Mouse (Mus musculus): ENCODE measurements around the gene Nat8f6.

DNA sequence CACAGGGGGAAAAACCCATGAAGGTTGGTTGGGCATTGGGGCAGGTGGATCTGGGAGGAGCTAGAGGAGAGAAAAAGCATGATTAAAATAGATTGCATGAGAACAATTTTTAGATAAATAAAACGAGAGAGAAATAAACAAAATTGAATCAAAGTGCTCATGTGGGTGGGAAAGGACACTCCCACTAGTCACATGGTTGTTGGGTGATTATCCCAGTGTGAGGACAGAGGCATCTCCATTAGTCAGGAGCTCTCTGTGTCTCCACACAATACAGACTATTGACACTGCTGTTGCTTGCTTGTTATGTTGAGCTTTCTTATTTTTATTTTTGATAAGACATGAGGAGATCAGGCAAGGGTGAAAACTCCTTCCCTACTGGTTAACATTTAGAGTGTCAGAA is 26.2 kb upstream of the Nat8f6 start:
- TF ChIP-seq GATA1 (IDR thresholded peaks at IDR 0.05; ENCODE audit: borderline replicate concordance, low read length) (no peak), FLI1 (IDR thresholded peaks at IDR 0.05; ENCODE audit: low read length) (no peak)

All from megakaryocyte, embryonic 14.5 days (primary cell).